Mouse (Mus musculus) MEL (cell line): ENCODE measurements around the gene Tinf2. TPM values are rescaled to one million over a fixed set of nuclear protein-coding genes. Genes with fewer than 3 reads are reported as not detected.

Experiments used
- DNase-seq: peaks from one replicate; pipeline ENCODE4 v3.0.0; 2011; ENCODE audit warnings: low read depth, low spot score
- H3K27ac ChIP-seq: 2 replicates; pipeline ENCODE4 v1.5.1; 2012; ENCODE audit warnings: low read depth, mild to moderate bottlenecking, control low read depth, low read length, moderate library complexity; ENCODE audit not compliant: control insufficient read depth
- H3K27me3 ChIP-seq, 2 experiments: fragments of 150-350 bp in 1 of 2; sonication (generic) in 1 of 2; 2 replicates each; pipeline ENCODE4 v1.6.1; 2012; ENCODE audit warnings: low read length in 2 of 2, mild to moderate bottlenecking in 2 of 2, improper control_type of control experiment in 1 of 2, moderate library complexity in 1 of 2; ENCODE audit not compliant: insufficient read depth in 2 of 2, control insufficient read depth in 1 of 2
- H3K36me3 ChIP-seq, 2 experiments: 2 replicates each; pipeline ENCODE4 v1.6.1; 2012 to 2014; ENCODE audit warnings: low read length in 2 of 2, improper control_type of control experiment in 1 of 2, inconsistent platforms in 1 of 2, mild to moderate bottlenecking in 1 of 2; ENCODE audit not compliant: insufficient read depth in 2 of 2, control insufficient read depth in 1 of 2
- H3K4me1 ChIP-seq, 2 experiments: fragments of 150-350 bp in 1 of 2; sonication (generic) in 1 of 2; 2 replicates each; pipeline ENCODE4 v1.6.1; 2012; ENCODE audit warnings: low read length in 2 of 2, improper control_type of control experiment in 1 of 2, mild to moderate bottlenecking in 1 of 2; ENCODE audit not compliant: insufficient read depth in 2 of 2, control insufficient read depth in 1 of 2
- H3K4me3 ChIP-seq, 2 experiments: fragments of 150-350 bp in 1 of 2; sonication (generic) in 1 of 2; 2 replicates each; pipeline ENCODE4 v1.5.1; 2012; ENCODE audit warnings: low read depth in 2 of 2, low read length in 2 of 2, mild to moderate bottlenecking in 2 of 2, moderate library complexity in 2 of 2, control low read depth in 1 of 2, improper control_type of control experiment in 1 of 2; ENCODE audit not compliant: control insufficient read depth in 1 of 2, insufficient read depth in 1 of 2
- H3K79me2 ChIP-seq: 2 replicates; pipeline ENCODE4 v1.6.1; 2012; ENCODE audit warnings: mild to moderate bottlenecking, low read length, moderate library complexity; ENCODE audit not compliant: control insufficient read depth, poor library complexity, insufficient read depth
- H3K9ac ChIP-seq: 2 replicates; pipeline ENCODE4 v1.6.1; 2012; ENCODE audit warnings: low read depth, mild to moderate bottlenecking, control low read depth, low read length, moderate library complexity; ENCODE audit not compliant: control insufficient read depth, poor library complexity, severe bottlenecking
- H3K9me3 ChIP-seq: fragments of 150-350 bp; sonication (generic); replicated peaks from 2 replicates; pipeline ENCODE4 v1.6.1; 2012; ENCODE audit warnings: mild to moderate bottlenecking, low read length, improper control_type of control experiment, moderate library complexity; ENCODE audit not compliant: insufficient read depth
- ELF1 ChIP-seq: IDR thresholded peaks from 2 replicates; pipeline ENCODE4 v1.6.1; 2014; ENCODE audit warnings: low read depth, mild to moderate bottlenecking, inconsistent platforms, low read length, improper control_type of control experiment, moderate library complexity
- EP300 ChIP-seq, 2 experiments: IDR thresholded peaks; 2 replicates each; pipeline ENCODE4 v1.6.1; 2011; ENCODE audit warnings: improper control_type of control experiment in 2 of 2, low read length in 2 of 2, low read depth in 1 of 2, mild to moderate bottlenecking in 1 of 2
- HCFC1 ChIP-seq: IDR thresholded peaks from 2 replicates; pipeline ENCODE4 v1.6.1; 2012; ENCODE audit warnings: low read depth, mild to moderate bottlenecking, inconsistent platforms, low read length, improper control_type of control experiment, moderate library complexity
- JUND ChIP-seq: IDR thresholded peaks from 2 replicates; pipeline ENCODE4 v1.6.1; 2011; ENCODE audit warnings: low read depth, mild to moderate bottlenecking, improper control_type of control experiment, low read length
- MAX ChIP-seq: IDR thresholded peaks from 2 replicates; pipeline ENCODE4 v1.6.1; 2011; ENCODE audit warnings: low read length, improper control_type of control experiment
- MAZ ChIP-seq: IDR thresholded peaks from 2 replicates; pipeline ENCODE4 v1.6.1; 2012; ENCODE audit warnings: low read depth, mild to moderate bottlenecking, inconsistent platforms, low read length, improper control_type of control experiment
- MXI1 ChIP-seq: IDR thresholded peaks from 2 replicates; pipeline ENCODE4 v1.6.1; 2011; ENCODE audit warnings: mild to moderate bottlenecking, low read depth, low read length, improper control_type of control experiment
- NRF1 ChIP-seq: IDR thresholded peaks from 2 replicates; pipeline ENCODE4 v1.6.1; 2014; ENCODE audit warnings: low read depth, mild to moderate bottlenecking, inconsistent platforms, low read length, improper control_type of control experiment, moderate library complexity; ENCODE audit not compliant: poor library complexity, insufficient read depth, severe bottlenecking
- POLR2A ChIP-seq, 2 experiments: IDR thresholded peaks; 2 replicates each; pipeline ENCODE4 v1.6.1; 2011 to 2012; ENCODE audit warnings: low read length in 2 of 2, mild to moderate bottlenecking in 2 of 2, control low read depth in 1 of 2, improper control_type of control experiment in 1 of 2, low read depth in 1 of 2, moderate library complexity in 1 of 2; ENCODE audit not compliant: control insufficient read depth in 1 of 2, insufficient read depth in 1 of 2, poor library complexity in 1 of 2
- POLR2AphosphoS5 ChIP-seq: IDR thresholded peaks from 2 replicates; pipeline ENCODE4 v1.6.1; 2012; ENCODE audit warnings: low read depth, borderline replicate concordance, mild to moderate bottlenecking, inconsistent platforms, low read length, moderate library complexity, mixed read lengths
- TBP ChIP-seq: IDR thresholded peaks from 2 replicates; pipeline ENCODE4 v1.8.0; 2011; ENCODE audit warnings: low read depth, low read length, improper control_type of control experiment
- TCF12 ChIP-seq: IDR thresholded peaks from 2 replicates; pipeline ENCODE4 v1.6.1; 2014; ENCODE audit warnings: low read depth, mild to moderate bottlenecking, inconsistent platforms, low read length, improper control_type of control experiment, moderate library complexity
- USF1 ChIP-seq: IDR thresholded peaks from 2 replicates; pipeline ENCODE4 v1.6.1; 2014; ENCODE audit warnings: low read depth, mild to moderate bottlenecking, inconsistent platforms, low read length, improper control_type of control experiment, moderate library complexity
- USF2 ChIP-seq, 2 experiments: IDR thresholded peaks; 2 replicates each; pipeline ENCODE4 v1.6.1; 2011 to 2012; ENCODE audit warnings: improper control_type of control experiment in 2 of 2, low read length in 2 of 2, borderline replicate concordance in 1 of 2, inconsistent platforms in 1 of 2, low read depth in 1 of 2, mild to moderate bottlenecking in 1 of 2; ENCODE audit not compliant: insufficient read depth in 1 of 2
- ZKSCAN1 ChIP-seq: IDR thresholded peaks from 2 replicates; pipeline ENCODE4 v1.6.1; 2012; ENCODE audit warnings: low read depth, mild to moderate bottlenecking, inconsistent platforms, low read length, improper control_type of control experiment, moderate library complexity
- ZMIZ1 ChIP-seq: IDR thresholded peaks from 2 replicates; pipeline ENCODE4 v1.6.1; 2012; ENCODE audit warnings: low read depth, mild to moderate bottlenecking, inconsistent platforms, low read length, improper control_type of control experiment, moderate library complexity
- polyA plus RNA-seq, 2 experiments: library from polyadenylated mRNA; stranded (reverse) in 1 of 2; unstranded in 1 of 2; fragments of >175 nt in 1 of 2; fragments of >200 nt in 1 of 2; gene quantifications; 2 replicates each; pipeline versions ENCODE4 v1.2.1 to v1.2.4; 2012; ENCODE audit warnings: low replicate concordance in 2 of 2, low read depth in 1 of 2; ENCODE audit not compliant: insufficient read length in 2 of 2, insufficient read depth in 1 of 2, missing spikeins in 1 of 2
- total RNA-seq: library from RNA; depleted of rRNA; stranded (reverse); fragments of 300-350 nt; gene quantifications from 2 replicates; pipeline ENCODE4 v1.2.3, GENCODE M21; 2012

Tinf2 gene
- total and polyA plus RNA-seq, 3 experiments = 27.2 to 53.0 TPM; not detected in 1

DNA sequence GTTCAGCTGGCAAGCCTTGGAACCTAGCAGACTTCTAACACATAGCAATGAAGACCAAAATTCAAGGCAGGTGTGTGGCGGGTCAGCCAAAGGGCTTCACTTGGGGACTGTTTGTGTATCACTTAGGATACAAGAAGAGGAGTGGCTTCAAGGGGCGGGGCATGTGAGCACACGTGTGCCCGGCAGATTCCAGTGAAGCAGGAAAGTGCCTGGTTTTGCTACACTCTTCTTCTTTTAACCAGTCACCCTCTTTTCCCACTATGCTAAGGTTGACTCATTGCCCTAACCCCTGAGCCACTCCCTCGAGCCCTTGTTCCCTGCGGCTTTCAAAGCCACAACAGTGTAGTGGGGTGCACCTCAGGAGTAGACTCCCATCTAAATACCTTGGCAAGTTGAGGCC lies 33.3 kb upstream of the Tinf2 start:
- H3K9me3 ChIP-seq = no peaks in the 10 kb centered on the region
- H3K4me1 ChIP-seq = peaks cover 4 to 5% of the 10 kb centered on the region in 2 experiments
- peaks cover 0 to 6% of the 10 kb centered on the region in 2 experiments; a peak in 1 of 4 replicates for H3K36me3 ChIP-seq
- no peak overlapping the region for H3K9ac ChIP-seq
- no peaks in the 10 kb centered on the region for H3K27me3 ChIP-seq
- H3K27ac ChIP-seq = no peak overlapping the region
- DNase-seq = peak; percentile 56
- H3K4me3 ChIP-seq = no peak overlapping the region
- TF ChIP-seq ELF1 (no peak), EP300 (IDR thresholded peaks at IDR 0.05; ENCODE audit: low read depth in 1 of 2, low read length in 2 of 2) (no peak), MAX (peak; percentile 65), TCF12 (no peak), MXI1 (peak; percentile 87), USF2 (IDR thresholded peaks at IDR 0.05; ENCODE audit: borderline replicate concordance in 1 of 2, insufficient read depth in 1 of 2, low read depth in 1 of 2, low read length in 2 of 2) (no peak), NRF1 (no peak), ZMIZ1 (no peak), USF1 (peak; percentile 67), ZKSCAN1 (no peak), JUND (no peak)
- H3K79me2 ChIP-seq = no peaks in the 10 kb centered on the region

DNA sequence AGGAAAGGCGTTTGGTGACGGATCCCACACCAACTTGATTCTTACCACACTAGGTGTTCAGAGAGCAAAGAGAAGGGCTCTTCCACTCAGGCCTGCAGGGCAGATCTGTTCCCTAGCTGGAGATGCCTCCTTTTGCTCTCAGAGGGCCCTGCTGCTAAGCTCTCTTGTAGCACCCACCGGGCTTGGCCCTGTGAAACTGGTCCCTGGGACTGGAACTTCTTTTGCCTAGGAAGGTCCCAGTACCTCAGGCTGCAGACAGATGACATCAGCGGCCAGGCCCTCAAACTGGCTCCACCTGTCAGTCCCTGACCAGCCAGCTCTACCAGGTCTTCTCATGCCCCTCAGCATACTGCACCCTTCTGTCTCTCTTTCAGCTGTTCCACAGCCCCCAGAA lies 32.1 kb upstream of the Tinf2 start, which contains the start of gene Tgm1:
TSS of gene Tgm1 (minus strand) at position 198 of the 394 bp plus-strand sequence.
- Histone ChIP-seq H3K4me3 (peak within 1 kb of the TSS; percentile 61 to 65), H3K9ac (peak within 1 kb of the TSS; percentile 69), H3K27me3 (no peaks in the 10 kb centered on the region), H3K4me1 (peaks cover 4 to 5% of the 10 kb centered on the region in 2 experiments), H3K79me2 (no peaks in the 10 kb centered on the region), H3K36me3 (peaks cover 0 to 6% of the 10 kb centered on the region in 2 experiments; a peak in 1 of 4 replicates), H3K27ac (no peak within 1 kb of the TSS), H3K9me3 (no peaks in the 10 kb centered on the region)
- no peak for DNase-seq
- no peak for TF ChIP-seq POLR2AphosphoS5
- no peak for TF ChIP-seq USF1

DNA sequence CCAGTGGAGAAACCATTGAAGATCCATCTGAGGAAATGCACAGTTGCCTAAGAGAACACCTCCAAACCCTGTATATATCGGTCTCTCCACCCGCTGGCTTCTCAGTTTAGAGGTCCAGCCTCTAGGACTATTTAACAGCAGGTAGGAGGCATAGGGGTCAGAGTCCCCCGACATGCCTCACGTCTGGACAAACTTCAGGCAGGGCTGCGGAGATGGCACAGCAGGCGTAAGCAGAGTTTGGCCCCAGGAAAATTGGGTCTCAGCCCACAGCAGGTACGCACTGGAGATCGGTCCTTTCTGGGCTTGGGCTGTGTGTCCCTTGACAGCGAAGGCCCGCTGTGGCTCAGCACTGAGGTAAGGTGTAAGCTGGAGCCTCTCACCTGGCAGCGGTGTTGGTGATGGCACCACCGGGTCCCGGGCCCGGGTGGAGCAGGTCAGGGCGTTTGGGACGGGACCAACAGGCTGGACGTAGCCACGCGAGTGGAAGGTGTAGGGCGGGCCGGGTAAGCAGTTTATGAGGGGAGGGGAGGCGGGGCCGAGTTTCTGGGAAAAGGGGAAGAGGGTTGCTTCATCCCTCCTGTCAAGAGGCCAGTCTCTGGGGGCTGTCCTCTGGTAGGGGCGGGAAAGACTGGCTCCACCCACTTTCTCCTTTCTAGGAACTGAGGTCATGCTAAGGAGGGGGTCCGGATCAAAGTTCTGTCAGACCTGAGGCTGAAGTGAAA lies 31.5 kb upstream of the Tinf2 start:
- peak; percentile 66; the same call in 1 of the 2 replicates for TF ChIP-seq MAZ
- TF ChIP-seq HCFC1 = peak; percentile 22
- 0 out of 4 replicates have a peak, but pooled peaks have one; percentile 28 to 35 for TF ChIP-seq POLR2A (IDR thresholded peaks at IDR 0.05; ENCODE audit: control insufficient read depth in 1 of 2, insufficient read depth in 1 of 2, low read depth in 1 of 2, low read length in 2 of 2, poor library complexity in 1 of 2)
- TF ChIP-seq TBP = 0 out of 2 replicates have a peak, but pooled peaks have one; percentile 10
- TF ChIP-seq ZMIZ1 = no peak
- Histone ChIP-seq H3K36me3 (peaks cover 0 to 6% of the 10 kb centered on the region in 2 experiments; a peak in 1 of 4 replicates), H3K4me3 (peak overlapping the region; percentile 61 to 65), H3K9ac (peak overlapping the region; percentile 69), H3K4me1 (peaks cover 4 to 5% of the 10 kb centered on the region in 2 experiments), H3K79me2 (no peaks in the 10 kb centered on the region), H3K27ac (no peak overlapping the region), H3K9me3 (no peaks in the 10 kb centered on the region), H3K27me3 (no peaks in the 10 kb centered on the region)
- DNase-seq = peak; percentile 89
